Mouse (Mus musculus): ENCODE results near the gene Rhbdl3. TPM values are rescaled to one million over a fixed set of nuclear protein-coding genes. Genes with fewer than 3 reads are reported as not detected.

Rhbdl3 gene
- polyA plus RNA-seq, 1 experiment from 2014 or later = 0.59 TPM

DNA sequence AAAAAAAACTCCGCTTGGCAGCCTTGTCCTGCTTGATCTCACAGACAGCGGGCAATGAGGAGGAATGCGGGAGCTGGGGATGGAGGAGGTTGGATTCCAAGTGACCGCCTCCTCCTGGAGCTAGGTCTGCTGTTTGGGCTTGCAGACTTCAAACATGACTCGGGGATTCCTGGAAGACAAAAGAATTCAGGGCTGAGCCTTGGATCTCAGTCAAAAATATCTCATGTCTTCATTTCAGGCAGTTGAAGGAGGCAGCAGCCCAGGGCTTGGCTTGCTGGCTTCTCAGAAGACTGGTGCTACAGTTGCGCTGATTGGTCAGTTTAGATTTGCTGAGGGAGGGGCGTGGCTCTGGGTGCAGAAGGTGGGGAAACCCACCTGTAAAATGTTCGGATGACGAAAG, 5.6 kb upstream of the Rhbdl3 start:
- Histone ChIP-seq H3K27ac (ENCODE audit: poor library complexity, severe bottlenecking) (no peak overlapping the region), H3K9me3 (replicated peaks) (peaks cover 6% of the 10 kb centered on the region), H3K36me3 (no peaks in the 10 kb centered on the region), H3K9ac (no peak overlapping the region), H3K4me1 (replicated peaks) (peaks cover 10% of the 10 kb centered on the region), H3K4me2 (no peak overlapping the region), H3K27me3 (replicated peaks) (peaks cover 67% of the 10 kb centered on the region), H3K4me3 (no peak overlapping the region)
- ATAC-seq (ENCODE audit: insufficient number of reproducible peaks, low FRiP score) = no peak
- 11% methylated on average over 9 of the region's 9 CpGs for WGBS

- peaks cover 74% of the 10 kb centered on the region for H3K27me3 ChIP-seq (replicated peaks)
Measured at GRCm38 (mm10) chr11:80295785-80296184, 4.9 kb upstream of the Rhbdl3 start.

GRCm38 (mm10) chr11:80299513-80300235, 1.0 kb upstream of the Rhbdl3 start:
- 6% methylated on average over 11 of the region's 12 CpGs for WGBS
- Histone ChIP-seq H3K27me3 (replicated peaks) (peaks cover 76% of the 10 kb centered on the region), H3K4me2 (peak overlapping the region; percentile 98)

More at GRCm38 (mm10) chr11:80295785-80296184, 4.9 kb upstream of the Rhbdl3 start:
- Histone ChIP-seq H3K4me2 (0 out of 2 replicates have a peak overlapping the region, but pooled peaks have one; percentile 1), H3K9ac (no peak overlapping the region), H3K27ac (ENCODE audit: poor library complexity, severe bottlenecking) (no peak overlapping the region), H3K4me3 (no peak overlapping the region), H3K9me3 (replicated peaks) (peaks cover 5% of the 10 kb centered on the region), H3K4me1 (replicated peaks) (peaks cover 13% of the 10 kb centered on the region), H3K36me3 (no peaks in the 10 kb centered on the region)
- ATAC-seq (ENCODE audit: insufficient number of reproducible peaks, low FRiP score) = no peak
- 15% methylated on average over 14 of the region's 14 CpGs for WGBS

DNA sequence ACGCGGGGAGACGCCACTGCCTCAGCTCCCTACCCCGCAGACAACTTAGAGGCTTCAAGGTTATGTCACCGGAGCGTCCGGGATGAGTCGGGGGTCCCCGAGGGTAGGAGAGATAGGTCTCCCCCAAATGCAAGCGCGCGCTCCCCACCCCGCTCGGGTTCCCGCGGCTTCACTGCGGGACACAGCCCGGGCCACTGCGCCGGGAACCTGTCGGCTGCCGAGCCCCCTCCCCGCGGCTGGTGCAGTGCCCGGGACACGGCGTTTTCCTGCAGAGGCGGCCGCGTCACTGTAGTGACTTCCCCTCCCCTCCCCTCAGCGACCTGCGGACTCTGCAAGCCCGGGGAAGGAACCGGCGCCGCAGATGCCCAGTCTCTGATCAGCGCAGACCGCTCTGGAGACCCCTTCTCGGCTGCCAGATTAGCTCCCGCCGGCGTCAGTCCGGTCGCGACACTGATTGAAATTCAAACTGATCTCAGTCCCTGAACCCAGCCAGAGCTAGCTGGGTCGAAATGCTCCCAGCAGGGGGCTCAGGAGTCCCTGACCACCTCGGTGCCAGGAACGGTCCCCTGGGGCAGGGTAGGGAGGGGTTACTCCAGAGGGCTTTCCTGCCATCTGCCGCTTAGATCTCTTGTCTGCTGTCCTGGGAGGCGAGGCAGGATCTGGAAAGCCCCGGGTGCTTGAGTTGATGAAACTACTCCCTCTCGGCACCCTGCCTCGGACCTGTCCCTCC, 769 bp downstream of the Rhbdl3 start:
- WGBS = under 1% methylated on average over 53 of the region's 53 CpGs
- ATAC-seq (ENCODE audit: insufficient number of reproducible peaks, low FRiP score) = 0 out of 2 replicates have a peak, but pooled peaks have one; percentile 42
- Histone ChIP-seq H3K9me3 (replicated peaks) (no peaks in the 10 kb centered on the region), H3K4me3 (peak overlapping the region; percentile 66), H3K36me3 (no peaks in the 10 kb centered on the region), H3K27ac (ENCODE audit: poor library complexity, severe bottlenecking) (no peak overlapping the region), H3K27me3 (replicated peaks) (peaks cover 64% of the 10 kb centered on the region), H3K4me1 (replicated peaks) (peaks cover 18% of the 10 kb centered on the region), H3K4me2 (peak overlapping the region; percentile 98), H3K9ac (peak overlapping the region; percentile 66)

More at GRCm38 (mm10) chr11:80299513-80300235, 1.0 kb upstream of the Rhbdl3 start:
- peak overlapping the region; percentile 66; the same call in 1 of the 2 replicates for H3K4me3 ChIP-seq
- no peak overlapping the region for H3K9ac ChIP-seq
- peaks cover 26% of the 10 kb centered on the region for H3K4me1 ChIP-seq (replicated peaks)
- H3K27ac ChIP-seq (ENCODE audit: poor library complexity, severe bottlenecking) = no peak overlapping the region
- H3K9me3 ChIP-seq (replicated peaks) = no peaks in the 10 kb centered on the region
- no peaks in the 10 kb centered on the region for H3K36me3 ChIP-seq
- no peak for ATAC-seq (ENCODE audit: insufficient number of reproducible peaks, low FRiP score)

DNA sequence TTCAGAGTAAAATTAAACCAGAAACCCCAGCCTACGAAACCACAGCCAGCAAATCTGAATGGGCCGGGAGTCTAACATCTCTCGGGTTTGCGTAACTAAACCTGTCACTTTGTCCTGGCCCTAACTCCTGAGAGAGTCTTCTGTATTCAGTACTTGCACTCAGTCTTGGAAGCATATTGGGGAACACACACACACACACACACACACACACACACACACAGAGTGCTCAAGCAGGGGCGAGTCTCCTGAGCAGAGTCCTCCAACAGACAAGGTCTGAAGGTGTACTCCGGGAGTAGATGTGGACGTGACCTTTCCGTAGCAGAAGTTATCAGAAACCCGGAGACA, 1.3 kb downstream of the Rhbdl3 start:
- no peak for ATAC-seq (ENCODE audit: insufficient number of reproducible peaks, low FRiP score)
- Histone ChIP-seq H3K4me2 (peak overlapping the region; percentile 98), H3K9me3 (replicated peaks) (no peaks in the 10 kb centered on the region), H3K4me3 (peak overlapping the region; percentile 66), H3K27me3 (replicated peaks) (peaks cover 60% of the 10 kb centered on the region), H3K36me3 (no peaks in the 10 kb centered on the region), H3K9ac (peak overlapping the region; percentile 66; the same call in 1 of the 2 replicates), H3K4me1 (replicated peaks) (peaks cover 18% of the 10 kb centered on the region), H3K27ac (ENCODE audit: poor library complexity, severe bottlenecking) (no peak overlapping the region)
- 2% methylated on average over 9 of the region's 9 CpGs for WGBS

GRCm38 (mm10) chr11:80302536-80302935, 1.8 kb downstream of the Rhbdl3 start:
- no peak for ATAC-seq (ENCODE audit: insufficient number of reproducible peaks, low FRiP score)
- peaks cover 55% of the 10 kb centered on the region for H3K27me3 ChIP-seq (replicated peaks)
- H3K4me1 ChIP-seq (replicated peaks) = peaks cover 18% of the 10 kb centered on the region
- H3K36me3 ChIP-seq = no peaks in the 10 kb centered on the region
- peak overlapping the region; percentile 66 for H3K4me3 ChIP-seq
- H3K27ac ChIP-seq (ENCODE audit: poor library complexity, severe bottlenecking) = no peak overlapping the region
- H3K9me3 ChIP-seq (replicated peaks) = no peaks in the 10 kb centered on the region
- no peak overlapping the region for H3K9ac ChIP-seq
- peak overlapping the region; percentile 98 for H3K4me2 ChIP-seq
- WGBS = 3% methylated on average over 11 of the region's 11 CpGs

DNA sequence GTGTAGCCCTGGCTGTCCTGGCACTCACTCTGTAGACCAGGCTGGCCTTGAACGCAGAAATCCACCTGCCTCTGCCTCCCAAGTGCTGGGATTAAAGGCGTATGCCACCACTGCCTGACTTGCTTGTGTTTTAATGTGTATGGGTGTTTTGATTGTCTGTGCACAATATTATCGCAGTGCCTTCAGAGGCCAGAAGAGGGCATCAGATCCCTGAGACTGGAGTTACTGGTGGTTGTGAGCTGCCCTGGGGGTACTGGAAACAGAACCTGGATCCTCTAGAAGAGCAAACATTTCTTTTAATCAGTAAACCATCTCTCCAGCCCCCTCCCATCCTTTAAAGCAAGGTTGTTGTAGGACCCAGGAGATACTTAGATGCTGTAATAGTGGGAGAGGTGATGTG, 3.0 kb downstream of the Rhbdl3 start:
- H3K4me1 ChIP-seq (replicated peaks) = peaks cover 18% of the 10 kb centered on the region
- H3K4me3 ChIP-seq = no peak overlapping the region
- no peak overlapping the region for H3K27ac ChIP-seq (ENCODE audit: poor library complexity, severe bottlenecking)
- 67% methylated on average over 3 of the region's 3 CpGs for WGBS
- H3K9me3 ChIP-seq (replicated peaks) = no peaks in the 10 kb centered on the region
- ATAC-seq (ENCODE audit: insufficient number of reproducible peaks, low FRiP score) = no peak
- H3K4me2 ChIP-seq = no peak overlapping the region
- H3K9ac ChIP-seq = no peak overlapping the region
- no peaks in the 10 kb centered on the region for H3K36me3 ChIP-seq
- peaks cover 45% of the 10 kb centered on the region for H3K27me3 ChIP-seq (replicated peaks)

DNA sequence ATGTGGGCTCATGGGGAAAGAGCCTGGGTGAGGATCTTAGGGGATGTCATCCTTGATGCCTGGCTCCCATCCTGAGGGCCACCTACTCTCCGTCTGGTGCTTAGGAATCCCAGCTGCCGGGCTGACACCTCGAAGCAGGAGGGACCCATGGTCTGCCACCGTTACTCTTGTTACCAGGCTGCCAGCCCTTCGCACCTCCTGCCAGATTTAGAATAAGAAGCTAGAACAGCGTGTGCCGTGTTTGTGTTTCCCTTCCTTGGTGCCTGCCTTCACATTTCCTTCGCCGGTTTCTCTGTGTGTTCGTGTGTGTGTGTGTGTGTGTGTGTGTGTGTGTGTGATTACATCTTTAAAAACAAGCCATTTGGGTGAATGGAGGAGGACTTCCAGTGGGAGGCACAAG, 4.1 kb downstream of the Rhbdl3 start:
- peaks cover 18% of the 10 kb centered on the region for H3K4me1 ChIP-seq (replicated peaks)
- WGBS = 68% methylated on average over 10 of the region's 10 CpGs

DNA sequence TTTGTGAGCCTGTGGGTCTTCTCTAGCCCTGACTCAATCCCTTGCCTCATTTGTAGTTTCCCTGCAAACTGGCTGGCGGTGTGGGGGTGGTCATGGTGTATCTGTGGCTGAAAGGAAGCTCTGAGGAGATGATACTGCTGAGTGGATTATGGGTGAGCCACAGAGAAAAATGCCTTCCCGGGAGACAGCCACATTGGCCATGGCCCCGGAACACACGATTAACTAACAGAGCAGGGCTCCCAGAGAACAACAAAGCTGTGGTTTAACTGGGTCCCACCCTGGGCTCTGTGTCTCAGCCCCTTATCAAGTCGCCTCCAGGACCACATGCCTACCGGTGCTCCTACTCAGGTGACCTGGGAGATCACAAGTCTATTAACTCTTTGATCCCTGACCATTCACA, 7.8 kb downstream of the Rhbdl3 start:
- H3K27ac ChIP-seq (ENCODE audit: poor library complexity, severe bottlenecking) = no peak overlapping the region
- WGBS = 47% methylated on average over 6 of the region's 6 CpGs
- H3K4me3 ChIP-seq = no peak overlapping the region
- peaks cover 15% of the 10 kb centered on the region for H3K27me3 ChIP-seq (replicated peaks)
- no peaks in the 10 kb centered on the region for H3K9me3 ChIP-seq (replicated peaks)
- H3K9ac ChIP-seq = no peak overlapping the region
- no peaks in the 10 kb centered on the region for H3K4me1 ChIP-seq (replicated peaks)
- ATAC-seq (ENCODE audit: insufficient number of reproducible peaks, low FRiP score) = no peak
- H3K4me2 ChIP-seq = no peak overlapping the region
- no peaks in the 10 kb centered on the region for H3K36me3 ChIP-seq

More for the DNA sequence above, 4.1 kb downstream of the Rhbdl3 start:
- Histone ChIP-seq H3K27ac (ENCODE audit: poor library complexity, severe bottlenecking) (no peak overlapping the region), H3K36me3 (no peaks in the 10 kb centered on the region), H3K4me3 (no peak overlapping the region), H3K4me2 (no peak overlapping the region), H3K9ac (no peak overlapping the region), H3K9me3 (replicated peaks) (no peaks in the 10 kb centered on the region), H3K27me3 (replicated peaks) (peaks cover 38% of the 10 kb centered on the region)
- no peak for ATAC-seq (ENCODE audit: insufficient number of reproducible peaks, low FRiP score)

DNA sequence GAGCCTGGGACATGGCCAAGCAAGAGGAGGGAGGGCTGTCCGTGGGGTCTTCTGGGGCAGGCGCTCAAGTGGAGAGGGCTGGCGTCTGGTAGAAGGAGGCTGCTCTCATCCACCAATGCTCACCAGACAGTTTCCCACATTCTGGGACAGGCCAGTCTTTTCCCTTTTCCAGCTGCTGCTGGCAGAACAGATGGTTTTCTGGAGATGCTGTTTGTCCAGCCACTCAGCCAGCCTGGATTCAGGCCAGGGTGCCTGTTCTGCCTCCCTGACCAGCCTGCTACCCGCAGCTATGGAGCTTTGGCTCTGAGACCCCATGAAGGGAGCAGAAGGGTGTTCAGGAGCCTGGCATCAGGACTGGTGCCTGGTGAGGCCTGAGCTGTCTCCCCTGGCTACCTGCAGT, 10.6 kb downstream of the Rhbdl3 start:
- Histone ChIP-seq H3K4me3 (no peak overlapping the region), H3K9ac (no peak overlapping the region), H3K27me3 (replicated peaks) (peaks cover 22% of the 10 kb centered on the region), H3K27ac (ENCODE audit: poor library complexity, severe bottlenecking) (no peak overlapping the region), H3K4me1 (replicated peaks) (no peaks in the 10 kb centered on the region), H3K36me3 (no peaks in the 10 kb centered on the region), H3K9me3 (replicated peaks) (no peaks in the 10 kb centered on the region), H3K4me2 (no peak overlapping the region)
- WGBS = 61% methylated on average over 4 of the region's 4 CpGs
- no peak for ATAC-seq (ENCODE audit: insufficient number of reproducible peaks, low FRiP score)

GRCm38 (mm10) chr11:80312049-80312448, 11.3 kb downstream of the Rhbdl3 start:
- Histone ChIP-seq H3K4me2 (no peak overlapping the region), H3K9me3 (replicated peaks) (no peaks in the 10 kb centered on the region), H3K9ac (no peak overlapping the region), H3K4me3 (no peak overlapping the region), H3K36me3 (no peaks in the 10 kb centered on the region), H3K27me3 (replicated peaks) (peaks cover 23% of the 10 kb centered on the region), H3K4me1 (replicated peaks) (no peaks in the 10 kb centered on the region), H3K27ac (ENCODE audit: poor library complexity, severe bottlenecking) (no peak overlapping the region)
- no peak for ATAC-seq (ENCODE audit: insufficient number of reproducible peaks, low FRiP score)
- 39% methylated on average over 2 of the region's 2 CpGs for WGBS
